Mouse (Mus musculus): ENCODE data around the gene Eif4g3.
A peak's percentile ranks its signal among the peaks of the same experiment; 100 is the strongest.
"Not testable (repeated sequence)": the region's sequence is repeated elsewhere in the genome, so short reads cannot be mapped to it uniquely, and the experiment has no call there.

Gene Eif4g3

GRCm38 (mm10) chr4:137992890-137993289 lies at the start of gene Eif4g3:
Gene Eif4g3 (plus strand): TSS chr4:137993022.
- DNase-seq, result no peak

GRCm38 (mm10) chr4:137943540-137943939 lies 49.3 kb upstream of the Eif4g3 start:
- DNase-seq, result no peak

GRCm38 (mm10) chr4:137945376-137945775 lies 47.4 kb upstream of the Eif4g3 start:
- no peak for DNase-seq

GRCm38 (mm10) chr4:137946419-137946818 lies 46.4 kb upstream of the Eif4g3 start:
- DNase-seq, result no peak

- no peak for DNase-seq
These were observed 40.0 kb upstream of the Eif4g3 start for GRCm38 (mm10) chr4:137952840-137953239.

GRCm38 (mm10) chr4:137954184-137954583 lies 38.6 kb upstream of the Eif4g3 start:
- no peak for DNase-seq

GRCm38 (mm10) chr4:137954926-137955396 lies 37.9 kb upstream of the Eif4g3 start:
- no peak for DNase-seq

- no peak for DNase-seq
These were observed 36.6 kb upstream of the Eif4g3 start for GRCm38 (mm10) chr4:137956260-137956659.

- DNase-seq, result peak; percentile 33
These were observed 32.7 kb upstream of the Eif4g3 start for GRCm38 (mm10) chr4:137959889-137960665.

GRCm38 (mm10) chr4:137960757-137961156 lies 32.1 kb upstream of the Eif4g3 start:
- no peak for DNase-seq

GRCm38 (mm10) chr4:137962643-137963350 lies 30.0 kb upstream of the Eif4g3 start:
- no peak for DNase-seq

GRCm38 (mm10) chr4:137963431-137963830 lies 29.4 kb upstream of the Eif4g3 start:
- DNase-seq, result no peak

GRCm38 (mm10) chr4:137963881-137964584 lies 28.8 kb upstream of the Eif4g3 start:
- DNase-seq, result peak; percentile 75

GRCm38 (mm10) chr4:137964585-137964930 lies 28.3 kb upstream of the Eif4g3 start:
- DNase-seq, result no peak

GRCm38 (mm10) chr4:137968203-137968602 lies 24.6 kb upstream of the Eif4g3 start:
- DNase-seq, result peak; percentile 56

GRCm38 (mm10) chr4:137970623-137971199 lies 22.1 kb upstream of the Eif4g3 start:
- not testable (repeated sequence) for DNase-seq

GRCm38 (mm10) chr4:137974856-137975432 lies 17.9 kb upstream of the Eif4g3 start:
- DNase-seq, result not testable (repeated sequence)

- not testable (repeated sequence) for DNase-seq
These were observed 13.7 kb upstream of the Eif4g3 start for GRCm38 (mm10) chr4:137979066-137979644.

- no peak for DNase-seq
These were observed 10.0 kb upstream of the Eif4g3 start for GRCm38 (mm10) chr4:137982869-137983268.

- DNase-seq, result no peak
These were observed 8.6 kb upstream of the Eif4g3 start for GRCm38 (mm10) chr4:137984212-137984611.

- no peak for DNase-seq
These were observed 8.1 kb upstream of the Eif4g3 start for GRCm38 (mm10) chr4:137984746-137985145.

GRCm38 (mm10) chr4:137989426-137989825 lies 3.4 kb upstream of the Eif4g3 start:
- no peak for DNase-seq

All from layer of hippocampus, adult 9-11 months (tissue).